Comparison of ENCODE assay signal across 31 mouse cellular contexts in the genomic region with DNA sequence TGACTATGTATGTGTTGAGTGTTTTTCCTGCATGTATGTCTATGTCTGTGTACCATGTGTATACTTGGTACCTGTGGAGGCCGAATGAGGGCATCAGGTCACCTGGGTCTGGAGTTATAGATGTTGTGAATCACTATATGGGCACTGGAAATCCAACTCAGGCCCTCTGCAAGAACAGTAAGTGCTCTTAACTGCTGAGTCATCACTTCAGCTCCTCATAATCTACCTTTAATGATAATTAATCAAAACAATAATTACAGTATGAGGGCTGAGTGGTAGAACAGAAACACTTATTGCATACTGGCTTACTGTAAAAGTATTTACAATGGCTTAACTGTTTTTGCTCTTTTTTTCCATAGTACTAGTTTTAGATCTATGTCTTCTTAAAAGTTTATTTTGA.
"Had no signal": no experiment of that assay in that cellular context is flagged by ENCODE, and none has a peak within 500 bp of the region (broad histone marks: within the 10 kb centered on the region; RNA-seq: fewer than 3 reads in every experiment).

No protein-coding gene starts in this region.

- H3K4me3 ChIP-seq: heart, embryonic 12.5 days; heart, embryonic 13.5 days; heart, embryonic 15.5 days; hindbrain, embryonic 10.5 days; hindbrain, embryonic 12.5 days; hindbrain, embryonic 13.5 days; hindbrain, embryonic 15.5 days; intestine, embryonic 15.5 days; kidney, embryonic 15.5 days; layer of hippocampus, adult 2 months; left cerebral cortex, adult 2 months had no signal

- H3K4me2 ChIP-seq: heart, embryonic 11.5 days; heart, embryonic 12.5 days; heart, embryonic 13.5 days; heart, embryonic 15.5 days; hindbrain, embryonic 12.5 days; hindbrain, embryonic 13.5 days; hindbrain, embryonic 14.5 days; hindbrain, embryonic 15.5 days; intestine, embryonic 15.5 days; kidney, embryonic 15.5 days had no signal

- H3K27me3 ChIP-seq: heart, embryonic 12.5 days; heart, embryonic 13.5 days; heart, embryonic 15.5 days; hindbrain, embryonic 12.5 days; hindbrain, embryonic 13.5 days; hindbrain, embryonic 15.5 days; intestine, embryonic 15.5 days; kidney, embryonic 15.5 days had no signal

- DNase-seq: heart, postnatal 10 days; heart, postnatal 14 days; heart, postnatal 36 days; heart, postnatal 4 days; kidney, adult 11 months; kidney, adult 18-20 months; kidney, adult 2 months; kidney, adult 8-10 months; kidney, adult 9 months; kidney, postnatal 10 days; kidney, postnatal 14 days; kidney, postnatal 25 days; kidney, postnatal 36 days; kidney, postnatal 4 days; layer of hippocampus, adult 9-11 months; layer of hippocampus, postnatal 36 days had no signal

- H3K9ac ChIP-seq: heart, embryonic 12.5 days; heart, embryonic 13.5 days; heart, embryonic 15.5 days; hindbrain, embryonic 12.5 days; hindbrain, embryonic 13.5 days; hindbrain, embryonic 14.5 days; hindbrain, embryonic 15.5 days; intestine, embryonic 15.5 days; kidney, embryonic 15.5 days had no signal

- H3K9me3 ChIP-seq: heart, embryonic 12.5 days; heart, embryonic 15.5 days; hindbrain, embryonic 10.5 days; hindbrain, embryonic 12.5 days; hindbrain, embryonic 13.5 days; hindbrain, embryonic 15.5 days; intestine, embryonic 15.5 days; kidney, embryonic 15.5 days had no signal

- H3K36me3 ChIP-seq: heart, embryonic 12.5 days; heart, embryonic 13.5 days; heart, embryonic 15.5 days; hindbrain, embryonic 10.5 days; hindbrain, embryonic 12.5 days; hindbrain, embryonic 13.5 days; hindbrain, embryonic 15.5 days; intestine, embryonic 15.5 days; kidney, embryonic 15.5 days had no signal

- H3K27ac ChIP-seq: heart, embryonic 13.5 days; heart, embryonic 15.5 days; hindbrain, embryonic 10.5 days; hindbrain, embryonic 12.5 days; hindbrain, embryonic 13.5 days; hindbrain, embryonic 14.5 days; hindbrain, embryonic 15.5 days; hindbrain, postnatal 0 days; intestine, embryonic 15.5 days; kidney, embryonic 15.5 days; kidney, postnatal 0 days; layer of hippocampus, adult 2 months; left cerebral cortex, adult 2 months had no signal

- H3K4me1 ChIP-seq: intestine, embryonic 15.5 days had no signal
